Mouse (Mus musculus) embryonic facial prominence, embryonic 11.5 days (tissue): ENCODE results near the gene Smyd2. TPM values are rescaled to one million over a fixed set of nuclear protein-coding genes. Genes with fewer than 3 reads are reported as not detected.
A peak's percentile ranks its signal among the peaks of the same experiment; 100 is the strongest.

Source experiments
- ATAC-seq: fragments of 200-750 bp; cut with Nextera tagmentation; replicated peaks from 2 replicates; pipeline ENCODE4 v1.8.0; 2017; ENCODE audit warnings: low read depth; ENCODE audit not compliant: insufficient number of reproducible peaks, low FRiP score, low TSS enrichment
- DNase-seq: peaks from one replicate; pipeline ENCODE4 v3.0.0-alpha.2; 2015; ENCODE audit warnings: low spot score
- H3K27ac ChIP-seq: fragments of 300-500 bp; sonication (generic); replicated peaks from 2 replicates; pipeline ENCODE4 v1.5.1; 2014; ENCODE audit warnings: mild to moderate bottlenecking, low read depth, low read length, control low read depth
- H3K27me3 ChIP-seq: fragments of 300-500 bp; sonication (generic); 2 replicates; pipeline ENCODE4 v1.6.1; 2014; ENCODE audit warnings: mild to moderate bottlenecking, low read length, moderate library complexity, mixed read lengths; ENCODE audit not compliant: control insufficient read depth, insufficient read depth
- H3K36me3 ChIP-seq: fragments of 300-500 bp; sonication (generic); replicated peaks from 2 replicates; pipeline ENCODE4 v1.6.1; 2014; ENCODE audit warnings: low read depth, mild to moderate bottlenecking, low read length, moderate library complexity, mixed read lengths; ENCODE audit not compliant: control insufficient read depth, insufficient read depth
- H3K4me1 ChIP-seq: fragments of 300-500 bp; sonication (generic); 2 replicates; pipeline ENCODE4 v1.6.1; 2014; ENCODE audit warnings: low read length, mixed read lengths; ENCODE audit not compliant: control insufficient read depth, insufficient read depth
- H3K4me2 ChIP-seq: fragments of 300-500 bp; sonication (generic); 2 replicates; pipeline ENCODE4 v1.6.1; 2014; ENCODE audit warnings: low read depth, mild to moderate bottlenecking, control low read depth, low read length, moderate library complexity
- H3K4me3 ChIP-seq: fragments of 300-500 bp; sonication (generic); 2 replicates; pipeline ENCODE4 v1.5.1; 2014; ENCODE audit warnings: low read depth, low read length, control low read depth
- H3K9ac ChIP-seq: fragments of 300-500 bp; sonication (generic); replicated peaks from 2 replicates; pipeline ENCODE4 v1.6.1; 2014; ENCODE audit warnings: mild to moderate bottlenecking, control low read depth, low read length
- H3K9me3 ChIP-seq: fragments of 300-500 bp; sonication (generic); replicated peaks from 2 replicates; pipeline ENCODE4 v1.6.1; 2016; ENCODE audit warnings: mild to moderate bottlenecking, low read length, inconsistent platforms, mixed read lengths; ENCODE audit not compliant: control insufficient read depth
- WGBS: fragments of 180-500 bp; shearing (Covaris S2); extraction: QIAGEN DNeasy Blood & Tissue Kit; methylation state at CpG from one replicate; pipeline ENCODE4 v1.1.7; 2014; 5-methylcytosine and 5-hydroxymethylcytosine counted together
- polyA plus RNA-seq: library from polyadenylated mRNA; unstranded; fragments of >200 nt; fragmentation: Nextera tagmentation; extraction: Ambion mirVana; gene quantifications from 2 replicates; pipeline ENCODE4 v1.2.1, GENCODE M21; 2014

Smyd2 gene
- polyA plus RNA-seq, 1 experiment from 2014 or later = 88.8 TPM

DNA sequence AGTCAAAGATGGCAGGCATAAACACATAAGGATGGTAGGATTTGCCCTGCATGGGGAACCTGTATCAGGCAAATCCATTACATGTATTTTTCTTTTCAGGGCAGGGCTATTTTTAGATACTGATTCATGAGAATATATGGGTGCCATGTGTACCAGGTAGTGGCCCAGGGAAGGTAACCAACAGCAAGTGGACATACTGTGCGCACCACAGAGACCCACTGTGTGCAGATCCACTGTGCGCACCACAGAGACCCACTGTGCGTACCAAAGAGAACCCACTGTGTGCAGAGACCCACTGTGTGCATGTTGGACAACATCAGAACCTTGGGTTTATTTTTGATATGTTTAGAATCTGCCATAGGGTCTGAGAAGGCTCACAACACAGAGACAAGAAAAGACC lies 58.4 kb downstream of the Smyd2 start:
- Histone ChIP-seq H3K9ac (no peak overlapping the region), H3K27me3 (no peaks in the 10 kb centered on the region), H3K27ac (no peak overlapping the region), H3K4me2 (no peak overlapping the region), H3K9me3 (no peaks in the 10 kb centered on the region), H3K36me3 (no peaks in the 10 kb centered on the region), H3K4me1 (no peaks in the 10 kb centered on the region), H3K4me3 (no peak overlapping the region)
- ATAC-seq (no peak), DNase-seq (no peak)
- 91% methylated on average over 3 of the region's 3 CpGs for WGBS

DNA sequence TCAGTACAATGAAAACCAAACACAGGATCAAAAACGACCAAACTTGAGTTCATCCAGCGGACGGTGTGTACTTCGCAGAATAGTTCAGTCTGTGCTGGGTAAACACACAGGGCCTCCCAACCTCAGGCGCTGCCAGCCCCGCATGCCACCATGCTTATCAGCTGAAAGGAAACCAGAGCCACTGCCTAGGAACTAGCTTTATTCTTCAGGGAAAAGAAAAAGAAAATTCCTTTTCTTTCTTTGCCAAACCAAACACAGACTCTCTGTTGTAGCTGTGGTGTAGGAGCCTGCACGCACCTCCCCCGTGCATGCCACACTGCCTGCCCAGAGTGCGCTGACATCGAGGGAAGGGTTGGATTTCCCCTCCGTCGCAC lies 61.2 kb downstream of the Smyd2 start:
- DNase-seq = no peak
- Histone ChIP-seq H3K27ac (0 out of 2 replicates have a peak overlapping the region, but pooled peaks have one; percentile 35), H3K9me3 (no peaks in the 10 kb centered on the region), H3K27me3 (no peaks in the 10 kb centered on the region), H3K4me1 (no peaks in the 10 kb centered on the region), H3K4me3 (no peak overlapping the region), H3K9ac (no peak overlapping the region), H3K4me2 (no peak overlapping the region), H3K36me3 (no peaks in the 10 kb centered on the region)
- ATAC-seq = no peak
- WGBS = 57% methylated on average over 12 of the region's 12 CpGs

DNA sequence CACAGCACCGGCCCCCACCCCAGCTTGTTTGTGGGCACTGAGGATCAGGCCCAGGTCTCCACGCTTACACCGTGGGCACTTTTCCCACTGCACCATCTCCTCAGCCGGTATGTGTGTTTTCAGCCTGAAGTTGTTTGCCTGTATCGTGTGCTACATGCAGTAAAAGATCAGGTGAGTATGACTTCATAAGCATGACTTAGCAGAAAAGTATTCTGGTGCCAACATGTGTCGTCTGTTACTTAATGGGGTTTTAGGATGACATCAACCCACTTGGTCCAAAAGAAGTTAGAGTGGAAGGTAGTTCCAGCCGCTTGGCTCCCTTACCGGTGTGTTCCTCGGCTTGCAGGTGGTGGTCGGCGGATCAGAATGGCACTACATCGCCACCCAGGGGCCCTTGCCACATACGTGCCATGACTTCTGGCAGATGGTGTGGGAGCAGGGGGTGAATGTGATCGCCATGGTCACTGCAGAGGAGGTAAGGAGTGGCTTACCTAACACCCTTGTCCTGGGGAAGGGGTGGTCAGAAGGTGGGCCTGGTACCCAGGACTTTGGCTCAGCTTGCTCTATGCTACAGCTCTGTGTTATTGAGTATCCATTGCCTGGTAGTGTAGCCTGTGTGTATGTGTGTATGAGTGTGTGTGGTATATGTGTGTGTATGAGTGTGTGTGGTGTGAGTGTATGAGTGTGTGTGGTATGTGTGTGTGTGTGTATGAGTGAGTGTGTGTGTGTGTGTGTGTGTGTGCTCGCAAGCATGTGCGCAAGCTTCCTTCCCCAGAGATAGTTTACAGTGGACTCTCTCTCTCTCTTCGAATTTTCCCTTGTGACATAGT lies 61.8 kb downstream of the Smyd2 start:
- Histone ChIP-seq H3K4me2 (no peak overlapping the region), H3K27me3 (no peaks in the 10 kb centered on the region), H3K4me1 (no peaks in the 10 kb centered on the region), H3K36me3 (no peaks in the 10 kb centered on the region), H3K4me3 (no peak overlapping the region), H3K9me3 (no peaks in the 10 kb centered on the region), H3K27ac (no peak overlapping the region), H3K9ac (no peak overlapping the region)
- DNase-seq (no peak), ATAC-seq (no peak)
- 89% methylated on average over 17 of the region's 17 CpGs for WGBS

DNA sequence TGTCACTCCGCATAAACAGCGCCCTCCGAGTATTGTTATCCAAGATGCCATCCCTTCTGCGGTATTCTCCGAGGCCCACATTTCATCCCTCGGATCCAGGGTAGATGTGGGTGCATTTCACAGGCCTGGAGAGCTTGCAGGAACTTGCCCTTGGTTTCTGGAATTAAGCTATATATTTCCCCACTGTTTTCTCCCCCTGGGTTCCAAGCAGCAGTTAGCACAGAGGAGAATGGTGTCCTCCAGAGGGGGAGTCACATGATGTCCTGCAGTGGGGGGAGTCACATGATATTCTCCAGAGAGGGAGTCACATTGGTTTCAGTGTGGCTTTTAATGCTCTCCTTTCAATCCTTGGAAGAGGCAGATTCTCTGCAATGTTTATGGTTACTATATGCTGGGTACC lies 63.8 kb downstream of the Smyd2 start:
- no peaks in the 10 kb centered on the region for H3K36me3 ChIP-seq
- ATAC-seq = no peak
- no peak overlapping the region for H3K27ac ChIP-seq
- no peak overlapping the region for H3K4me3 ChIP-seq
- H3K4me1 ChIP-seq = no peaks in the 10 kb centered on the region
- DNase-seq = no peak
- no peaks in the 10 kb centered on the region for H3K9me3 ChIP-seq
- no peak overlapping the region for H3K9ac ChIP-seq
- 93% methylated on average over 6 of the region's 6 CpGs for WGBS
- no peak overlapping the region for H3K4me2 ChIP-seq
- no peaks in the 10 kb centered on the region for H3K27me3 ChIP-seq

DNA sequence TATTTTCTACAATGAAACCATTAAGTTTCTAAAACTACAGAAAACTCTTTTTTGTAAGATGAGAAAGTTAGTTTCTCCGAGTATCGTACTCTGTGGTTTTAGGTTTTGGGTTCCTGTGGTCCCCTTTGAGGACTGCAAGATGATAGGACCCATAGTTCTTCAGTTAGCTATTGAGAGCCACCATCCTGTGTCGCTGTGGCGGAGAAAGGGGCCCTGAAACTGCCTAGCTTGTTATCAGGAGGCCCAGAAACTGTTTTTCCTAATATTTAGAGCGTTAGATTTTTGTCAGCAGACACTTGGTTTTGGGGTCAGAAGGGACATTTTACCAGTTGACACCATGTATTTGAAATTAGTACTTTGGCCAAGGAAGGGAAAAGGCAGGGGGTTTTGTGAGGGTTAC lies 66.4 kb downstream of the Smyd2 start:
- H3K9me3 ChIP-seq = no peaks in the 10 kb centered on the region
- no peak for ATAC-seq
- H3K36me3 ChIP-seq = no peaks in the 10 kb centered on the region; the same call in 1 of the 2 replicates
- H3K4me2 ChIP-seq = no peak overlapping the region
- H3K27me3 ChIP-seq = no peaks in the 10 kb centered on the region
- H3K27ac ChIP-seq = no peak overlapping the region
- no peak overlapping the region for H3K4me3 ChIP-seq
- H3K4me1 ChIP-seq = no peaks in the 10 kb centered on the region
- 91% methylated on average over 5 of the region's 5 CpGs for WGBS
- DNase-seq = no peak
- no peak overlapping the region for H3K9ac ChIP-seq

DNA sequence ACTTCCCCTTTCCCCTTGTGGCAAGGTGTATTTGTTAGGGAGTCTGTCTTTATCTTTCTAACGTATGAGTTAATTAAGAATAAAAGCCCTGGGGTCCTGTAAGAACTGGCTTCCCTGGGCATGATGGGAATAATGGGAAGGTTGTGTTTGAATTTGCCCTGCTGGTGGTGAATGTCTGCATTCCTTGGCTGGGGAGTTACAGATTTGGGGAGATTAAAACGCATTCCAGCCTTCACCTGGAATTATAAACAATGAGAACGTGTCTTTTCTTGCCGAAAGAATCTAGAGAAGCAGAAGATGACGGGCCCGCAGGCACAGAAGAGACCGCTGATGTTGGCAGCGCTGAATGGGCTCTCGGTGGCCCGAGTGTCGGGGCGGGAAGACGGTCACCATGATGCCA lies 67.5 kb downstream of the Smyd2 start:
- DNase-seq = no peak
- no peak overlapping the region for H3K4me2 ChIP-seq
- H3K9me3 ChIP-seq = no peaks in the 10 kb centered on the region
- no peaks in the 10 kb centered on the region for H3K4me1 ChIP-seq
- WGBS = 82% methylated on average over 13 of the region's 13 CpGs
- no peak for ATAC-seq
- H3K4me3 ChIP-seq = no peak overlapping the region
- no peaks in the 10 kb centered on the region for H3K27me3 ChIP-seq
- peaks cover 6% of the 10 kb centered on the region; the same call in 1 of the 2 replicates for H3K36me3 ChIP-seq
- H3K9ac ChIP-seq = no peak overlapping the region
- H3K27ac ChIP-seq = no peak overlapping the region

DNA sequence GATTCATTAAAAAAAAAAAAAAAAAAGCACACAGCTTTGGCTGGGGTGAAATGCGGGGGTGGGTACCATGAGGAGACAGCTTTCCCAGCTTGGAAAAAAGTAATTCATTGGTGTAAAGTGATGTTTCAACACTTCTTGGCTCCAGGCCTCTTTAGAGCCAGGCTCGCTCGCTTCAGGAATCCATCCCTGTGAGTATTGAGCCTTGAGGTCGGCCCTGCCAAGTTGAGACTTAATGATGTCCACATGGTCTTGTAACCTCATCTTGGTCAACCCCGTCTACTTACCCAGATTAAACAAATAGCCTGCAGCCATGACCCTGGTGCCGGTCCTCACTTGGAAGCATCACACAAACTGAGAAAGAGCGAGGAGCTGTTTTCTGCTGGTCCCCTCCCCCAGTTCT lies 69.7 kb downstream of the Smyd2 start:
- no peaks in the 10 kb centered on the region for H3K4me1 ChIP-seq
- H3K4me3 ChIP-seq = no peak overlapping the region
- H3K27me3 ChIP-seq = no peaks in the 10 kb centered on the region
- no peak overlapping the region for H3K9ac ChIP-seq
- no peaks in the 10 kb centered on the region for H3K9me3 ChIP-seq
- 0 out of 2 replicates have a peak, but pooled peaks have one; percentile 12 for ATAC-seq
- 39% methylated on average over 7 of the region's 7 CpGs for WGBS
- H3K4me2 ChIP-seq = no peak overlapping the region
- peak; percentile 42 for DNase-seq
- H3K27ac ChIP-seq = no peak overlapping the region
- H3K36me3 ChIP-seq = peaks cover 6% of the 10 kb centered on the region; the same call in 1 of the 2 replicates

DNA sequence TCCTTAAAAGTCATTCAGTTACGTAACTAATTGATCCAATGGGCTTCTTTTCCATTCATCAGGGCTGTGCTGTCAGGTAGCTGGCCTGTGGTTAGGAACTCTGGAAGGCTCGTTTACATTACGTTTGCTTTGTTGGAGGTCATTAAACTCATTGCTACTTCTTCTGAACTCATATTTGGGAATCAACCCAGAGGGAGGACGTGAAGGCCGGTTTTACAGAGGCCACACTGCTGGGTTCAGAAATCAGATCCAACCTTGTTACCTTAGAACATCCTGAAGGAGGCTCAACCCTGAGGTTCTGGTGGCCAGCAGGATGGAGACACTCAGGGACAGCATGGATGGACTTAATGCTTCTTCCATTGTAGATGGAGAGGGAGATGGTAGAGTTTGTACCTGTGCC lies 70.1 kb downstream of the Smyd2 start:
- no peak overlapping the region for H3K9ac ChIP-seq
- ATAC-seq (no peak), DNase-seq (no peak)
- peaks cover 6% of the 10 kb centered on the region; the same call in 1 of the 2 replicates for H3K36me3 ChIP-seq
- H3K4me2 ChIP-seq = no peak overlapping the region
- WGBS = 76% methylated on average over 5 of the region's 5 CpGs
- no peaks in the 10 kb centered on the region for H3K9me3 ChIP-seq
- no peaks in the 10 kb centered on the region for H3K4me1 ChIP-seq
- H3K4me3 ChIP-seq = no peak overlapping the region
- H3K27me3 ChIP-seq = no peaks in the 10 kb centered on the region
- no peak overlapping the region for H3K27ac ChIP-seq
